Mouse (Mus musculus) thymus, adult 2 months (tissue): ENCODE measurements around the gene Rspo1. TPM values are rescaled to one million over a fixed set of nuclear protein-coding genes. Genes with fewer than 3 reads are reported as not detected.
"Not testable (repeated sequence)": the region's sequence is repeated elsewhere in the genome, so short reads cannot be mapped to it uniquely, and the experiment has no call there.

Experiments
- DNase-seq: peaks from one replicate; pipeline ENCODE4 v3.0.0; 2021
- H3K27ac ChIP-seq: fragments of 200-500 bp; 2 replicates; pipeline ENCODE4 v1.5.1; 2012; ENCODE audit warnings: low read length, control low read depth; ENCODE audit not compliant: control insufficient read depth, insufficient read depth
- H3K27me3 ChIP-seq: fragments of 200-500 bp; 2 replicates; pipeline ENCODE4 v1.6.1; 2012; ENCODE audit warnings: mild to moderate bottlenecking, low read length, moderate library complexity, mixed read lengths; ENCODE audit not compliant: control insufficient read depth, insufficient read depth
- H3K36me3 ChIP-seq: fragments of 200-500 bp; 2 replicates; pipeline ENCODE4 v1.6.1; 2012; ENCODE audit warnings: mild to moderate bottlenecking, low read length, moderate library complexity; ENCODE audit not compliant: control insufficient read depth, insufficient read depth
- H3K4me1 ChIP-seq: fragments of 200-500 bp; replicated peaks from 2 replicates; pipeline ENCODE4 v1.6.1; 2012; ENCODE audit warnings: low read length; ENCODE audit not compliant: control insufficient read depth, insufficient read depth
- H3K4me3 ChIP-seq: fragments of 200-500 bp; 2 replicates; pipeline ENCODE4 v1.5.1; 2012; ENCODE audit warnings: mild to moderate bottlenecking, low read length, control low read depth, moderate library complexity; ENCODE audit not compliant: control insufficient read depth, insufficient read depth
- CTCF ChIP-seq: fragments of 200-500 bp; IDR thresholded peaks from 2 replicates; pipeline ENCODE4 v1.5.1; 2012; ENCODE audit warnings: mild to moderate bottlenecking, control low read depth, low read length, moderate library complexity, borderline replicate concordance; ENCODE audit not compliant: control insufficient read depth, poor library complexity, insufficient read depth; ENCODE audit errors: extremely low read depth
- POLR2A ChIP-seq: fragments of 200-500 bp; IDR thresholded peaks from 2 replicates; pipeline ENCODE4 v1.6.1; 2012; ENCODE audit warnings: mild to moderate bottlenecking, low read length, control low read depth, moderate library complexity; ENCODE audit not compliant: control insufficient read depth, poor library complexity, insufficient read depth; ENCODE audit errors: extremely low read depth
- WGBS: fragments of 180-500 bp; shearing (Covaris S2); methylation state at CpG from one replicate; pipeline ENCODE4 v1.1.7; 2018; 5-methylcytosine and 5-hydroxymethylcytosine counted together
- polyA plus RNA-seq: library from polyadenylated mRNA; depleted of rRNA; stranded (reverse); fragments of >200 nt; gene quantifications from 2 replicates; pipeline ENCODE4 v1.2.3, GENCODE M21; 2012; rRNA removed

The Rspo1 gene
- 2.2 and 2.3 TPM in 2 replicates for polyA plus RNA-seq

DNA sequence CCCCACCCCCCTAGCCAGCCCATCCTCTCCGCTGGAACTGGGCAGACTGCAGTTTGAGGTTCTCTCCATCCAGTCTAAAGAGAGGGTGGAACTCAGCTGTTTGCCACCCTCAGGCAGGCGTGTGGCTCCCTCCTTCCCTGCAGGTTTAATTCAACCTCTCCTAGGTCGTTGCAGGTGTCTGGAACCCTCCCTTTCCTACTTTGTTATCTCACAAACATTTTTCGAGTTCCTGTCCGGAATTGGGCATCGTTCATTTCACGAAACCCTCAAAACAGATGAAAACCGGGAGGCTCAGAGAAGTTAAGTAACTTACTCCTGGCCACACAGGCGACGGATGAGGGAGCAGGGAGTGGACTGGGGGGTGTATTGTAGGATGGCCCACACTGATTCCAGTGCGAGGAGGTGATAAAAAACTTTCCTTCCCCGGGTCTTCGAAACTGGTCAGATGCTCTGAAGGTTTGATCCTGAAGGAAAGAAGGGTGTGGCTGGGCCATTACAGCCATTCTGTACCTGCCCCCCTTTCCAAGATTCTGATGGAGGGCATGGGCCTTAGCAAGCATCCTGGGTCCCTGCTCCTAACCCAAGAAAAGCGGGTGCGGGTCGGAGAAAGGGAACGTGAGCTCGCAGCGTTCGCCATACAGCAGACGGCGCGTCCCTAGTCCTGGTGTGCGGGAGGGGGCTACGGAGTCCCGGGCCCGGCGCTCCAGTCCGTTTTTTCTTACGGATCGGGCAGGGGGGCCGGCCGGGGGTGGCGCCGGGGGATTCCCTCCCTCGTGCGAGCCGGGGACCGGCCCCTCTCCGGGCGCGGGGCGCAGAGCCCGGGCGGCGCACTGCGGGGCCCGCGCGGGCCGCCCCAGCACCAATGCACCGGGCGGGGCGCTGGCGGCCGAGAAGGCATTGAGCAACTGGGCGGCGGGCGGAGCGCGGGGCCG lies at the start of gene Rspo1:
Gene Rspo1 (plus strand): TSS at position 760 of the 932 bp plus-strand sequence.
- 5% methylated on average over 62 of the region's 62 CpGs for WGBS
- DNase-seq: no peak
- Histone ChIP-seq H3K4me3 (no peak within 1 kb of the TSS), H3K27me3 (peaks cover 13% of the 10 kb centered on the region), H3K36me3 (no peaks in the 10 kb centered on the region), H3K4me1 (no peaks in the 10 kb centered on the region), H3K27ac (no peak within 1 kb of the TSS)
- TF ChIP-seq CTCF (no peak), POLR2A (no peak)

DNA sequence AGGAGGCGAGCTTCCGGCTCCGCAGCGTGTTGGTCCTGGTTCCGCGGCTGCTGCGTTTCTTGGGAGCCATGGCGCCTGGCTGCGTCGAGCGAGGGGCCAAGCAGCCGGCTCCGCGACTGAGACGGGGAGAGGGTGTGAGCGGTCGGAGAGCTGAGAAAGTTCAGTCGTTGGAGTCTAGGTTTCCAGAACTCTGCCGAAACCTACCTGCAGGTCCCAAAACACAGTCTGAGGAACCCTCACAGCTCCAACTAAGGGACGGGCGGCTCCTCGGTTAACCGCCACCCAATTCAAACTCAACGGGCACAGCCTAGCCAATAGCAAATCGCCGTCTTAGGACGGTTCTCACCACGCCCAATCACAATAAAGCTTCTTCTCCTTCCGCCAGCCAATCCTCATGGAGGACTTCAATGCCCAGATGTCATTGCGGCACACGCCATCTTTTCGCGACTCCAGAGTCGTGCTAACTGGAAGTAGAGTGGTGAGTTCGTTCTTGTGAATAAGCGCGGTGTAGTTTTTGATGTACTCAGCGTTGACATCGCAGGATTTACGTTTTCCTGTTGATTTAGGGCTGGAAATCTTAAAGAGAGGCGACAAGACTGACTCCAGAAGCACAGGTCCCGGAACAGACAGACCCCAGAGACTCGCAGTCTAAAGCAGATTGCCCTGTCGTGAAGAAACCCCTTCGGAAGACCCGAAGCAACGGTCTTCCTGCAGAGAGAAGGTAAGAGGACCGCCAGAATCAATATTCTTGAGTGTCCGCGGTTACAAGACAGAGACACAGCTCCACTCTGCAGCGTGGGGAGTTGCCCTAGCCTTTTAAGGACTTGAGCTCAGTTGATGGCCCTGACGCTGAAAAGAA lies 49.4 kb upstream of the Rspo1 start, which contains the start of gene 9930104L06Rik:
Gene 9930104L06Rik (plus strand): TSS at position 436 of the 859 bp plus-strand sequence.
- Histone ChIP-seq H3K4me3 (peak within 1 kb of the TSS; percentile 78), H3K27me3 (no peaks in the 10 kb centered on the region), H3K4me1 (peaks cover 7% of the 10 kb centered on the region), H3K27ac (no peak within 1 kb of the TSS), H3K36me3 (no peaks in the 10 kb centered on the region)
- peak; percentile 94 for DNase-seq
- no peak for TF ChIP-seq POLR2A
- no peak for TF ChIP-seq CTCF
- under 1% methylated on average over 52 of the region's 52 CpGs for WGBS

DNA sequence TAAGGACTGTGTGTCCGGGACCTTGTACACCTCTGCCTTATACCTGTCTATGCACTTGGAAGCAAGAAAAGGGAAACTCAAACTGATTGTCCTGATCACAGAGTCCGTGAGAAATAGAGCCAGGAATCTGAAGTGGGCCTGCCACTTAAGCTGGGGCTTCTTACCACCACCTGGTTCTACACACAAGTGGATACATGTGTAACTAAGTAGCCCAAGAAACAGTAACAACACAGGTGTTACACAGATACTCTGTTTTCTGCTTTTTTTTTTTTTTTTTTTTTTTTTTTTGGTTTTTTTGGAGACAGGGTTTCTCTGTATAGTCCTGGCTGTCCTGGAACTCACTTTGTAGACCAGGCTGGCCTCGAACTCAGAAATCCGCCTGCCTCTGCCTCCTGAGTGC lies 47.0 kb upstream of the Rspo1 start, which contains the start of gene Cdca8:
Gene Cdca8 (minus strand): TSS at position 101 of the 400 bp plus-strand sequence.
- DNase-seq, H3K4me1 ChIP-seq, H3K27me3 ChIP-seq, H3K4me3 ChIP-seq, H3K36me3 ChIP-seq, H3K27ac ChIP-seq: not testable (repeated sequence)
- 91% methylated on average over 4 of the region's 4 CpGs for WGBS

DNA sequence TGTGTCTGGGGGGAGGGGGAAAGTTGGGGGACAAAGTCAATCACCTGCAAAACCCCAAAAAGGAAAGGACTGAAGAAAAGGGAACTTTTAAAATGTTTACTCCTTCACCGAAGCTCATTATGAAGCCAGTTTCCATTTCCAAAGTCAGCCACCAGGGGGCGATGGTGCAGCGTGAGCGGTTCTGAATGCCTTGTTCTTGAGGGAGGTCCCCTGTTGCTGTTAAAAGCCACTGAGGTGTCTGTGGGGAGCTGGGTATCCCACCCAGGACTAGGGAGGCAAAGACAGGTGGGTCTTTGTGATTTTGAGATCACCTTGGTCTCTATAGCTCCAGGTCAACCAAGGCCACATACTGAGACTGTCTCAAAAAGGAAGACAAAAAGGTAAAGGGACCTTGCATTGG lies 43.2 kb upstream of the Rspo1 start:
- Histone ChIP-seq H3K4me3 (no peak overlapping the region), H3K36me3 (no peaks in the 10 kb centered on the region), H3K27ac (no peak overlapping the region), H3K27me3 (no peaks in the 10 kb centered on the region), H3K4me1 (no peaks in the 10 kb centered on the region)
- 0% methylated on average over 4 of the region's 4 CpGs for WGBS
- peak; percentile 80 for DNase-seq
- TF ChIP-seq CTCF (peak; percentile 71; the same call in 1 of the 2 replicates), POLR2A (no peak)

- WGBS: 93% methylated on average over 5 of the region's 5 CpGs
- no peaks in the 10 kb centered on the region for H3K4me1 ChIP-seq
- H3K4me3 ChIP-seq: no peak overlapping the region
- TF ChIP-seq CTCF: no peak
- no peak for TF ChIP-seq POLR2A
- no peak overlapping the region for H3K27ac ChIP-seq
- no peaks in the 10 kb centered on the region for H3K36me3 ChIP-seq
- no peaks in the 10 kb centered on the region for H3K27me3 ChIP-seq
- no peak for DNase-seq
Measured at GRCm38 (mm10) chr4:124943781-124944180, 42.4 kb upstream of the Rspo1 start.

GRCm38 (mm10) chr4:124944961-124945360 lies 41.3 kb upstream of the Rspo1 start:
- H3K27ac ChIP-seq: no peak overlapping the region
- H3K4me1 ChIP-seq: no peaks in the 10 kb centered on the region
- no peak for TF ChIP-seq CTCF
- no peak for TF ChIP-seq POLR2A
- 76% methylated on average over 2 of the region's 2 CpGs for WGBS
- no peak for DNase-seq
- no peaks in the 10 kb centered on the region for H3K36me3 ChIP-seq
- no peaks in the 10 kb centered on the region for H3K27me3 ChIP-seq
- H3K4me3 ChIP-seq: no peak overlapping the region
